Mouse (Mus musculus): ENCODE measurements around the gene Slc30a4. TPM values are rescaled to one million over a fixed set of nuclear protein-coding genes. Genes with fewer than 3 reads are reported as not detected.

The Slc30a4 gene
- total RNA-seq, 2 experiments from 2014 or later = 45.9 to 48.5 TPM

DNA sequence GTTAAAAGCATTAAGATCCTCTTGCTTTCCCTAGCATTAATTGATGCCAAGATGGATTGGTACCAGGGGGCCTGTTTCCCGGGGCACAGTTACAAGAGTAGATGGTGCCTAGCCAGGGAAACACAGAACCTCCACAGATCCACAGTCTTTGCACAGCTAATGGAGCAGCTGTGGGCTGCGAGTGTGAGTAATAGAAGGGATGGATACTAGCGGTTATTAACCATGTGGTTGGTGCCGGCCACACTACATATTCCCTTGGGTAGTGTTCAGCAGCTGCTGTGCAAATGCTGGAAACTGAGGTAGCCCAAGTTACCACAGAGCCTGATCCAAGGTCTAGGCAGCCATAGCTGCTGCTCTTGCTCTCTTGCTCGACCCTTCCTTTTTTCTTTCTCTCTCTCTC is 30.7 kb downstream of the Slc30a4 start:
- H3K27ac ChIP-seq = no peak overlapping the region
- intact Hi-C loops (cut with DNase I) = no loop called here
- no peak overlapping the region for H3K4me3 ChIP-seq
- no peak for TF ChIP-seq CTCF (IDR thresholded peaks at IDR 0.05)
- no peak for DNase-seq (ENCODE audit: extremely low spot score in 1 of 2, low spot score in 2 of 2)

DNA sequence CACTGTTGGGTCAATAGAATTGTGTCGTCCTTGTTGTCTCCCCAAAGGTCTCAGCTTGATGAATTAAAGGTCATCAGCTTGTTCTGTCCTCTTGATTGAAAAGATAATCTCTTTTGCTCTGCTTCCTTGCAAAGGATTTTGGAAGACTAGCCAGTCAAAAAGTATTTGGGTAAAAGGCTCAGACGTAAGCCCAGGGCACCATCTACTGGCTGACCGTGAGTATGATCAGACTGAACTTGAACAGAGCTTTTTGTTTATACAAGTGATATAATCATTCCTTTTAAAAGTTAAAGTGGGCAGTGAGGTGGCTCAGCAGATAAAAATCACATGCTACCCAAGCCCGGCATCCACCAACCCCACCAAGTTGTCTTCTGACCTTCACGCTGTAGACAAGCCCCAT is 34.6 kb downstream of the Slc30a4 start:
- TF ChIP-seq CTCF (IDR thresholded peaks at IDR 0.05) = peak; percentile 68
- Histone ChIP-seq H3K27ac (no peak overlapping the region), H3K4me3 (no peak overlapping the region)
- DNase-seq (ENCODE audit: extremely low spot score in 1 of 2, low spot score in 2 of 2) = peak; percentile 30 to 39
- intact Hi-C loops (cut with DNase I) = no loop called here

DNA sequence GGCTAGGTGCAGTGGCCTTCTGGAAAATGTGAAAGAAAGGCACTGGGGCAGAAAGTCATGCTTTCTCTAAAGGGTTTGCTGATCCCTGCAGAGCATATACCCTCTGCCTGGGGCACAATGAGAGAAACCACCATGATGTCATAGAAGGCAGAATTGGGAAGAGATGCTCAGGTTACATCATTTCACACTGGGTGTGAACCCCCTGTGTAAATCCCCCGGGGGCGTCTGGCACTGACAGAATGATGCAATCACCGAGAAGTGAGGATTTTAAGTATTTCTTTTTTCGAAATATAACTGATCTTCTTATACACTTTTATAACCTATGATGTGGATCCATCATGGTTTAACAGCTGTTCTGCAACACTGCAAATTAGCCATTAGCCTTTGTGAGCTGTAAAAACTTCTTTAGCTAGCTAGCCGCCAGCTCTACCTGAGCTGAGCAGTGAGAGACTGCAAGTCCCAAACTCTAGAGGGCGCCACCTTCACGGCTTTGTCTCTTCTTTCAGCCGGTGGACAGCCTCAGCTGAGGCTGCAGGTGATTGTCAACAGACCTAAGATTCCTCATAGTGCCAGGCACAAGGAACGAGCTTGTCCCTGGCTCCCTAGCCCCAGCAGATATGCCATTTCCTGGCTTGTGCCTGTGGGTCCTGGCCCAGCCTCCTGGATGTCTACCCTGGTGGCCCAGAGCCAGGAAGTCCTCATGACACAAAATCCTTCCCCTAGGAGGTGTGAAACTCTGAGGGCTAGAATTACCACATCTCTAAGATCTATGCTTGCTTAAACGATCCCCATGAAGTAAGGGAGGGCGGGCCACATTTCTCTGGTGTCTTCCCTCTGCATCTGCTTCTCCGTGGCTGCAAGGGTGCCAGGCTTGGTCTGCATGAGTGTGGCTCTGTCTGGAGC is 36.2 kb downstream of the Slc30a4 start:
- H3K27ac ChIP-seq = no peak overlapping the region
- intact Hi-C loops (cut with DNase I) = loop anchor here (1.0 kb wide), 1 partner anchor 88 kb away; no protein-coding TSS in a partner anchor
- DNase-seq (ENCODE audit: extremely low spot score in 1 of 2, low spot score in 2 of 2) = peak; percentile 29 to 42
- no peak overlapping the region for H3K4me3 ChIP-seq
- peak; percentile 66 for TF ChIP-seq CTCF (IDR thresholded peaks at IDR 0.05)

DNA sequence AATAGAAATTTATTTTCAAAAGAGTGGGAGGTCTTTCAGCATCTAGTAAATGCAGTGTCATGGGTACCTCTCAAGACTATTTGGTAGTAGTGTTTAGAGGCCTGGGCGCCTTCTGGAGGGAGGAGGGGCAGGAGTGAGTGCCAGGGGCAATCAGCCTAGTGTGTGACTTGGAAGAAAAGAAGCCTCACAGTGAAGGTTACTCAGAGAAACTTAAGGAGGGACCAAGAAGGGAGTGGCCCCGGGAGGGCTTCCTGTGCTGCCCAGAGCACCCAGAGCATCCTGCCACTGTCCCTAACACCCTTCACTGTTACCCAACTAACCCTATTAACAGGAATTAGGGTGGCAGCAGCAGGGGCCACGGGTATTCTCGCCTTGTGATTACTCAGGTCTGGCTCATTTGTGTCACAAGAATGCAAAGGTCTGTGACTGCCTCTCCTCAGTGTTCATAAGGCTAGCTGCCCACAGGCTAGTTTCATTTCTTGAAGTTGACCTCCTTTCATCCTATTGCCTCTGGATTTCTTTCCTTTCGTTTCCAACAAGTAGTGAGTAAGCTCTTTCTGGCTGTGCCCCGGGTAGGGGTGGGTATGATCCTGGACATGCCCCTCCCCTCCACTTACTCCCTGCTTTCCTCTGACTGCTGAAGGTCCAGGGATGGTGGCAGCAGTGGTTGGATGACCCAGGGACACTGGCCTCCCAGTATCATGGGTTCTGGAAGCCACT is 37.0 kb downstream of the Slc30a4 start:
- no peak for TF ChIP-seq CTCF (IDR thresholded peaks at IDR 0.05)
- no peak overlapping the region for H3K4me3 ChIP-seq
- no peak for DNase-seq (ENCODE audit: extremely low spot score in 1 of 2, low spot score in 2 of 2)
- intact Hi-C loops (cut with DNase I) = no loop called here
- no peak overlapping the region for H3K27ac ChIP-seq

DNA sequence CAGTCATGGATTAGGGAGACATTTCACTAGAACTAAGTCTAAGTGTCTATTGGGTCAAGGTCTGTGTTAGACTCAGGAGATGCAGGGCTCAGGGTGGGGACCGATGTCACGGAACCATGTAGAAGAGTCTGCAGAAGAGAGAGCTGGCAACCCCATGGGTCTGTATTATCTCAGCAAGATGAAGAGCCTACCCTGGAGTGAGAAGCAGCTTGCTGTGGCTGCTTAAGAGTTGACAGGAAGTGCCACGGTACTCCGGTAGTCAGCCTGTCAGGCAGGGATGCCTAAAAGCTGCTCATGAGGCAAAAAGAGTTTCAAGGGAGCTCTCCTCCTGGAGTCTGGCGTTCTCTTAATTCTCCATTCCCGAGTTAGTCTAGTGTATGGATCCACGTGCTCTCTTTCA is 42.6 kb downstream of the Slc30a4 start:
- no peak overlapping the region for H3K4me3 ChIP-seq
- intact Hi-C loops (cut with DNase I) = no loop called here
- no peak for TF ChIP-seq CTCF (IDR thresholded peaks at IDR 0.05)
- H3K27ac ChIP-seq = no peak overlapping the region
- no peak for DNase-seq (ENCODE audit: extremely low spot score in 1 of 2, low spot score in 2 of 2)

DNA sequence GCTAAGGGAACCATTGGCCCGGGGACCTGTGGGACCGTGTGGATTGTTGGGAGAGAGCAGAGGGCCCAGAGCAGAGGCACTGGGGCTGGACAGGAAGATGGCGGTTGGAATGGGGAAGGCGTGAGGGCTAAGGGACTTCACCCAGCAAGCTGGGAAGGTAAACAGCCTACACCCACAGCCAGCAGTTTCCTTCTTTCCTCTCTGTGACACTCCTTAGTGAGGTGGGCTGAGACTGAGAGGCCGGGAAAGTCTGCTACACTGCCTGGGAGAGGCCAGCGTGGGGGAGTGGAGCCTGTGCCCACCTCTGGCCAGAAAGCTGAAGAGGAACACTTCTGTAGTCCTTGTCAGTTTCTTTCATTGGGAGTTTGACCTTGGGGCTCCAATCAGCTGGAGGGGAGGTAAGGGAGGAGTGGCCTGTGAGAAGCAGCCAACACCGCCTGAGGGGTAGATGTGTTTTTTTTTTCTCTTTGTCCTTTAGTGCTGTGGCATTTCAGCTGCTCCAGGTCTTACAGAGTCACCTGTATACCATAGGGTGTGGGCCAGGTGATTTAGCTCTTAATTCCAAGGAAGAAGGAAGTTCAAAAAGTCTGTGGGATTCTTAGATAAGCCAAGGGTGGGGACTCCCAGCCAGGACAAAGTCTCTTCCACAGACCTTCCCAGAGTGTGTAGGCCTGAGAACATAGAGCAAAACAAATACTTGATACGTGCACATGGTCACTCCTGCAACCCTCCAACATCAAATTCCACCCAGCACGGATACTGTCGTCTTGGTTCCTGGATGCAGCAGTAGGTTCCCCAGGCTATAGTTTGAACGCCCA is 44.5 kb downstream of the Slc30a4 start:
- no peak for DNase-seq (ENCODE audit: extremely low spot score in 1 of 2, low spot score in 2 of 2)
- intact Hi-C loops (cut with DNase I) = no loop called here
- Histone ChIP-seq H3K4me3 (no peak overlapping the region), H3K27ac (no peak overlapping the region)
- TF ChIP-seq CTCF (IDR thresholded peaks at IDR 0.05) = no peak

DNA sequence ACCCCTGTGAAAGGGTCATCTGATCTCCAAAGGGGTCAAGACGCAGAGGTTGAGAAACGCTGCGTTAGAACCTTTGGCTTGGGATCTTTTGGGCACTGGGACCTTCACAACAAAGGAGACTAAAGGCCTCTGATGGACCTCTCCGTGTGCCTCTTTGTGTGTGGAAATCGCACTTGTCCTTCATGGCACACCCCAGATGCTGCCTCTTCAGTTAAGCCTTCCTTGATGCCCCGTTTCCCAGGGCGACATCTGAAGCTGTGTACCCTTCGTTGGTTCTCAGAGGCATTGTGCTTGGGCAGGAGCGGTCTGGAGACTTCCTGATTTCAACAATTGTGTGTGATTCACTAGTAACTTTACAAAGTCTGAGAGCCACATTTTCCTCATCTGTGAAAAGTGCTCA is 45.7 kb downstream of the Slc30a4 start:
- TF ChIP-seq CTCF (IDR thresholded peaks at IDR 0.05) = no peak
- no peak overlapping the region for H3K4me3 ChIP-seq
- intact Hi-C loops (cut with DNase I) = no loop called here
- DNase-seq (ENCODE audit: extremely low spot score in 1 of 2, low spot score in 2 of 2) = no peak
- H3K27ac ChIP-seq = no peak overlapping the region

DNA sequence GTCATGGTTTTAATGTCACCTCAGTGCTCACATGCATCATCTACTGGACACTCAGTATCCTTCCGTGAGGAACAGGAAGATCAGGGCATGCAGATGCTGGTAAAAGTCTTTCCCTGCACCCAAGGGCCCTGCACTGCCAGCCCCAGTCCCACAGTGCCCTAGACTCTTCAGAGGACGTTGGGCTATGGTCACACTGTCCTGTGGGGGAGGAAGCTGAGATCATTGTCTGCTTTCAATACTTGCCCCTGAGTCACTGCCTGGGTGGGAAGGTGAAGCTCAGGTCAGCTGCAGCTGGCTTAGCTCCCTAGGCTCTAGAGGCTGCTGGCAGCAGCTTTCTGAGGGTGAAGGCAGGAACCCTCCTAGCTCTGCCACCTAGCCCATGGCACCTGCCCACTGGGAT is 46.4 kb downstream of the Slc30a4 start:
- Histone ChIP-seq H3K4me3 (no peak overlapping the region), H3K27ac (no peak overlapping the region)
- no peak for DNase-seq (ENCODE audit: extremely low spot score in 1 of 2, low spot score in 2 of 2)
- intact Hi-C loops (cut with DNase I) = no loop called here
- TF ChIP-seq CTCF (IDR thresholded peaks at IDR 0.05) = no peak

DNA sequence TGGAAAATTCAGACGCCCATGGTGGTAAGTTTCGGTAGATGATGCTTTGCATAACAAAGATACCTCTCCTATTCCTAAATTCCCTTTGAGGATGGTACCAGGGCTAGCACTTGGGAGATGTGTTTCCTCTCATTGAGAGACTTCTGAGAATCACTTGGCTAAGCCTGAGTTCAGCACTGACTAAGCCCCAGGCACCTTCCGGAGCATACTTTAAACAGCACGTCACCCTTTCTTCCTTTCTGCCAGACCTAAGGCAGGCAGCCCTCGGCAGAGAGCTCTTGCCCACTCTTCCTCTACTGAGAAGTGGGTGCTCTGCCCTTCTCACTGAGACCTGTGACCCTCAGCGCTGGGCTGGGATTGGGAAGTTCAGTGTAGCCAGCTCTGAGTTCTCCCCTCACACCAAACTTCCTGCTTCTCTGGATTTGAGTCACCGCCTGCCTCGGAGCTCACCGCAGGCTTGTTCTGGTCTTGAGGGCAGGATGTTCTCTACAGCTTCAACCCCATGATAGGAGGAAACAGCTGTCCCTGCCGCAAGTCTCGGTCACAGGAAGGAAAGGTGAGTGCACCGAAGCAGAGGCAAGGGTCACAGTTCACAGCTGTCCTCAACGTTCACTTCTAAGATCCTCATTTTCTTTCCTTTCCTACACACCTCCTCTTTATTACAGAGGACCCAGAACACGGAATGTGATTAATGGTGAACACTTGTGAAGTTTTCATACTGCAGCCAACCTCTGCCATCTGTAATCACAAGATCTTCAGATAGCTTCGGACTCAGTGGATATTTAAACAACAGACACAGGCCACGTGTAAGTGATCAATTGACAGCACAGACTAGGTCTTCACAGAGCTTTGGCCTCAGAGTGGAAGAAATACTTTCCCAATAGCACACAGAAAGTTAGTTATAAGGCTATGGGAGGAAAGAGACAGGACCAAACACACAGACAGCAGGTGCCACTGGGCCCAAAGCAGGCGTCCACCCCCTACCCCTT is 50.1 kb downstream of the Slc30a4 start:
- Histone ChIP-seq H3K4me3 (no peak overlapping the region), H3K27ac (no peak overlapping the region)
- TF ChIP-seq CTCF (IDR thresholded peaks at IDR 0.05) = no peak
- intact Hi-C loops (cut with DNase I) = no loop called here
- no peak for DNase-seq (ENCODE audit: extremely low spot score in 1 of 2, low spot score in 2 of 2)

DNA sequence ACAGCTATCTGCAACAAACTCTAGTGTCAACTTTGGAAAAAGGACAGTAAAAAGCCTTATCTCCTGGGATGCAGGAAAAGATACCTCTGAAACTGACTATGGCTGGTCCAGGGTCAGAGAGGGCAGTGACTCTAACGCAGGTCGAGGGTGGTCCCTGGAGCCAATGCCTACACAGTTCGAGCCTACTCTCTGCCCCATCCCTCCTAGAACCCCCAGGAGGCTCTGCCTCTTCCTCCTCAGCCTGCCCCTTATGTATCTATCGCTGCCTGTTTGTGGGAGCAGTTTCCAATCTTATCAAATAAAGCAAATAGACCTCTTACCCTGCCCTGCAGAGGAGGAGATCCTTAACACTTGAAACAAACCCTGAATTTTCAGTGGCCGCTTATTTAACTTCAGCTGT is 63.8 kb downstream of the Slc30a4 start:
- no peak for DNase-seq (ENCODE audit: extremely low spot score in 1 of 2, low spot score in 2 of 2)
- H3K4me3 ChIP-seq = no peak overlapping the region
- TF ChIP-seq CTCF (IDR thresholded peaks at IDR 0.05) = no peak
- H3K27ac ChIP-seq = no peak overlapping the region
- intact Hi-C loops (cut with DNase I) = loop anchor here (10.0 kb wide), 1 partner anchor 116 kb away; no protein-coding TSS in a partner anchor

DNA sequence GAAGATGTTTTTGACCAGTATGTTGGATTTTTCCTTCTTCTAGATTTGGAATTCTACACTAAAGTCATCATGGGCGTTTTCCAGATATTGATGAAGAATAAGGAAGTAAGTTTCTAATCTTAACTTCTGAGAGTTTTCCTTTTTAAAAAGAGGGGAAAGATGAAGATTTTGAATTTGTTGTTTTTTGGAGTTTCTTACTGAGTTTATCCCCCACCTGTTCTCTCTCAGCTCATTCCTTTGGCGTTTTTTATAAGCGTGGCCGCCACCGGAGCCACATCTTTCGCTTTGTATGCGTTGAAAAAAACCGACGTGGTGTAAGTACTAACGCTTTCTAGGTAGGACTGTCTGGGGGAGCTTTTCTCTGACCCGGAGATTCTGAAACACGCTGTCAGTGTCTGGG is 64.4 kb downstream of the Slc30a4 start:
- no peak for DNase-seq (ENCODE audit: extremely low spot score in 1 of 2, low spot score in 2 of 2)
- intact Hi-C loops (cut with DNase I) = loop anchor here (10.0 kb wide), 1 partner anchor 117 kb away; no protein-coding TSS in a partner anchor
- H3K27ac ChIP-seq = no peak overlapping the region
- peak overlapping the region; percentile 52 for H3K4me3 ChIP-seq
- no peak for TF ChIP-seq CTCF (IDR thresholded peaks at IDR 0.05)

Data from left cerebral cortex, adult 2 months (tissue).